Mouse (Mus musculus) kidney, postnatal 0 days (tissue): ENCODE measurements around the gene Oosp3. TPM values are rescaled to one million over a fixed set of nuclear protein-coding genes. Genes with fewer than 3 reads are reported as not detected.

Experiments used
- ATAC-seq: fragments of 200-750 bp; cut with Nextera tagmentation; replicated peaks from 2 replicates; pipeline ENCODE4 v1.8.0; 2017; ENCODE audit warnings: low read depth, moderate number of reproducible peaks, moderate TSS enrichment, moderate library complexity; ENCODE audit not compliant: low FRiP score
- DNase-seq: peaks from one replicate; pipeline ENCODE4 v3.0.0-alpha.2; 2016; ENCODE audit warnings: low spot score
- H3K27ac ChIP-seq: fragments of 300-500 bp; sonication (generic); 2 replicates; pipeline ENCODE4 v1.5.1; 2014; ENCODE audit warnings: mild to moderate bottlenecking
- H3K27me3 ChIP-seq: fragments of 300-500 bp; sonication (generic); 2 replicates; pipeline ENCODE4 v1.6.1; 2014; ENCODE audit warnings: low read length, mixed read lengths; ENCODE audit not compliant: insufficient read depth
- H3K36me3 ChIP-seq: fragments of 300-500 bp; sonication (generic); 2 replicates; pipeline ENCODE4 v1.6.1; 2014; ENCODE audit warnings: low read length, mixed read lengths; ENCODE audit not compliant: insufficient read depth
- H3K4me1 ChIP-seq: fragments of 300-500 bp; sonication (generic); replicated peaks from 2 replicates; pipeline ENCODE4 v1.6.1; 2014; ENCODE audit warnings: antibody characterized with exemption, low read length, mixed read lengths; ENCODE audit not compliant: insufficient read depth
- H3K4me2 ChIP-seq: fragments of 300-500 bp; sonication (generic); 2 replicates; pipeline ENCODE4 v1.6.1; 2014; ENCODE audit warnings: mild to moderate bottlenecking, low read length, moderate library complexity, mixed read lengths
- H3K4me3 ChIP-seq: fragments of 300-500 bp; sonication (generic); replicated peaks from 2 replicates; pipeline ENCODE4 v1.5.1; 2014; ENCODE audit warnings: low read depth, low read length
- H3K9ac ChIP-seq: fragments of 300-500 bp; sonication (generic); 2 replicates; pipeline ENCODE4 v1.6.1; 2014; ENCODE audit warnings: low read depth, low read length
- H3K9me3 ChIP-seq: fragments of 300-500 bp; sonication (generic); replicated peaks from 2 replicates; pipeline ENCODE4 v1.6.1; 2016; ENCODE audit warnings: low read length, inconsistent platforms, mixed read lengths
- CTCF ChIP-seq: IDR thresholded peaks from 2 replicates; pipeline ENCODE4 v1.5.1; 2016; ENCODE audit warnings: antibody characterized with exemption, low read depth, mild to moderate bottlenecking, moderate library complexity
- WGBS: fragments of 180-500 bp; shearing (Covaris S2); extraction: QIAGEN DNeasy Blood & Tissue Kit; methylation state at CpG from one replicate; pipeline ENCODE4 v1.1.7; 2014; 5-methylcytosine and 5-hydroxymethylcytosine counted together
- polyA plus RNA-seq: library from polyadenylated mRNA; unstranded; fragments of >200 nt; fragmentation: Nextera tagmentation; extraction: Ambion mirVana; gene quantifications from 2 replicates; pipeline ENCODE4 v1.2.1, GENCODE M21; 2015

The Oosp3 gene
- polyA plus RNA-seq, 1 experiment from 2014 or later: not detected

GRCm38 (mm10) chr19:11730278-11730677 is 33.4 kb downstream of the Oosp3 start:
- H3K4me2 ChIP-seq: no peak overlapping the region
- DNase-seq (no peak), ATAC-seq (no peak)
- H3K9me3 ChIP-seq: no peaks in the 10 kb centered on the region
- 79% methylated on average over 1 of the region's 1 CpGs for WGBS
- H3K27ac ChIP-seq: no peak overlapping the region
- H3K36me3 ChIP-seq: no peaks in the 10 kb centered on the region
- no peak overlapping the region for H3K4me3 ChIP-seq
- no peaks in the 10 kb centered on the region for H3K27me3 ChIP-seq
- TF ChIP-seq CTCF: no peak
- H3K9ac ChIP-seq: no peak overlapping the region
- H3K4me1 ChIP-seq: no peaks in the 10 kb centered on the region

GRCm38 (mm10) chr19:11736455-11736854 is 39.6 kb downstream of the Oosp3 start:
- Histone ChIP-seq H3K4me1 (no peaks in the 10 kb centered on the region), H3K36me3 (no peaks in the 10 kb centered on the region), H3K9ac (no peak overlapping the region), H3K27ac (no peak overlapping the region), H3K4me3 (no peak overlapping the region), H3K27me3 (no peaks in the 10 kb centered on the region), H3K4me2 (no peak overlapping the region), H3K9me3 (no peaks in the 10 kb centered on the region)
- DNase-seq (no peak), ATAC-seq (no peak)
- TF ChIP-seq CTCF: no peak
- 40% methylated on average over 1 of the region's 1 CpGs for WGBS

- H3K9ac ChIP-seq: no peak overlapping the region
- DNase-seq: no peak
- H3K27ac ChIP-seq: no peak overlapping the region
- no peak overlapping the region for H3K4me3 ChIP-seq
- H3K27me3 ChIP-seq: no peaks in the 10 kb centered on the region
- no peak overlapping the region for H3K4me2 ChIP-seq
- no peak for TF ChIP-seq CTCF
- no peak for ATAC-seq
- no peaks in the 10 kb centered on the region for H3K9me3 ChIP-seq
- H3K4me1 ChIP-seq: no peaks in the 10 kb centered on the region
- H3K36me3 ChIP-seq: no peaks in the 10 kb centered on the region
Measured at GRCm38 (mm10) chr19:11745680-11746079, 48.8 kb downstream of the Oosp3 start.

- Histone ChIP-seq H3K36me3 (no peaks in the 10 kb centered on the region), H3K4me1 (no peaks in the 10 kb centered on the region), H3K4me2 (no peak within 1 kb of the TSS), H3K9me3 (no peaks in the 10 kb centered on the region), H3K4me3 (no peak within 1 kb of the TSS), H3K9ac (no peak within 1 kb of the TSS), H3K27me3 (no peaks in the 10 kb centered on the region), H3K27ac (no peak within 1 kb of the TSS)
- no peak for ATAC-seq
- DNase-seq: no peak
- TF ChIP-seq CTCF: no peak
- WGBS: 84% methylated on average over 2 of the region's 2 CpGs
Measured at GRCm38 (mm10) chr19:11747298-11747697, 50.4 kb downstream of the Oosp3 start, which contains the start of gene Gif. TSS of gene Gif (plus strand) at chr19:11747554.

Other genes starting within 250 kb of the Oosp3 start
- 5.4 and 7.4 TPM in 2 replicates for gene Ms4a6c, start 227.7 kb upstream of the Oosp3 start, polyA plus RNA-seq
- gene Gm8369, start 211.1 kb upstream of the Oosp3 start, polyA plus RNA-seq: 0.09 TPM in 1 of 2 replicates, not detected in the other
- gene Ms4a6b, start 180.5 kb upstream of the Oosp3 start, polyA plus RNA-seq: 4.9 and 5.6 TPM in 2 replicates
- 0.23 and 0.58 TPM in 2 replicates for gene Ms4a4d, start 160.3 kb upstream of the Oosp3 start, polyA plus RNA-seq
- gene Ms4a6d, start 92.2 kb upstream of the Oosp3 start, polyA plus RNA-seq: 4.7 and 8.0 TPM in 2 replicates
- 4.6 and 4.8 TPM in 2 replicates for gene Ms4a2, start 73.3 kb upstream of the Oosp3 start, polyA plus RNA-seq
- gene Ms4a3, start 56.2 kb upstream of the Oosp3 start, polyA plus RNA-seq: not detected in 2 replicates
- gene Oosp2, start 36.5 kb upstream of the Oosp3 start, polyA plus RNA-seq: not detected in 2 replicates
- gene Oosp1, start 5.9 kb upstream of the Oosp3 start, polyA plus RNA-seq: not detected in 2 replicates
- not detected in 2 replicates for gene Gif, start 50.5 kb downstream of the Oosp3 start, polyA plus RNA-seq
- 66.7 and 69.8 TPM in 2 replicates for gene Mrpl16, start 73.3 kb downstream of the Oosp3 start, polyA plus RNA-seq
- gene Stx3, start 122.3 kb downstream of the Oosp3 start, polyA plus RNA-seq: 42.5 and 46.1 TPM in 2 replicates
- 0.14 TPM in 1 of 2 replicates, not detected in the other for gene Olfr1417, start 142.2 kb downstream of the Oosp3 start, polyA plus RNA-seq
- gene Olfr1418, start 164.0 kb downstream of the Oosp3 start, polyA plus RNA-seq: not detected in 2 replicates
- gene Olfr1419, start 178.1 kb downstream of the Oosp3 start, polyA plus RNA-seq: not detected in 2 replicates
- gene Olfr1420, start 189.5 kb downstream of the Oosp3 start, polyA plus RNA-seq: 0.08 TPM in 2 replicates
- 11.4 and 13.0 TPM in 2 replicates for gene Patl1, start 215.3 kb downstream of the Oosp3 start, polyA plus RNA-seq